Mouse (Mus musculus) heart, postnatal 0 days (tissue): ENCODE results near the gene S1pr1.

Source experiments
- CTCF ChIP-seq: IDR thresholded peaks from 2 replicates; pipeline ENCODE4 v1.5.1; 2016; ENCODE audit warnings: antibody characterized with exemption, control low read depth, low read depth
- EP300 ChIP-seq: IDR thresholded peaks from 2 replicates; pipeline ENCODE4 v1.6.1; 2016; ENCODE audit warnings: antibody characterized with exemption, low read depth

GRCm38 (mm10) chr3:115750369-115750768 is 35.5 kb upstream of the S1pr1 start:
- no peak for TF ChIP-seq CTCF
- TF ChIP-seq EP300, result no peak
